Mouse (Mus musculus) intestine, embryonic 14.5 days (tissue): Measurements from ENCODE around the gene Ncbp3. TPM values are rescaled to one million over a fixed set of nuclear protein-coding genes. Genes with fewer than 3 reads are reported as not detected.

ENCODE experiments used
- ATAC-seq: fragments of 200-750 bp; cut with Nextera tagmentation; replicated peaks from 2 replicates; pipeline ENCODE4 v1.8.0; 2017; ENCODE audit warnings: low read depth, moderate number of reproducible peaks, moderate TSS enrichment, moderate library complexity; ENCODE audit not compliant: low FRiP score, low TSS enrichment
- DNase-seq: peaks from one replicate; pipeline ENCODE4 v3.0.0-alpha.2; 2018; ENCODE audit warnings: low spot score
- H3K27ac ChIP-seq: fragments of 300-500 bp; sonication (generic); 2 replicates; pipeline ENCODE4 v1.5.1; 2014; ENCODE audit warnings: low read depth, mild to moderate bottlenecking, control low read depth
- H3K27me3 ChIP-seq: fragments of 300-500 bp; sonication (generic); replicated peaks from 2 replicates; pipeline ENCODE4 v1.6.1; 2014; ENCODE audit warnings: low read length, control low read depth; ENCODE audit not compliant: control insufficient read depth, insufficient read depth
- H3K36me3 ChIP-seq: fragments of 300-500 bp; sonication (generic); 2 replicates; pipeline ENCODE4 v1.6.1; 2014; ENCODE audit warnings: low read length, control low read depth; ENCODE audit not compliant: control insufficient read depth, insufficient read depth
- H3K4me1 ChIP-seq: fragments of 300-500 bp; sonication (generic); replicated peaks from 2 replicates; pipeline ENCODE4 v1.6.1; 2014; ENCODE audit warnings: low read length, control low read depth, mixed read lengths; ENCODE audit not compliant: control insufficient read depth, insufficient read depth
- H3K4me2 ChIP-seq: fragments of 300-500 bp; sonication (generic); 2 replicates; pipeline ENCODE4 v1.6.1; 2014; ENCODE audit warnings: low read length
- H3K4me3 ChIP-seq: fragments of 300-500 bp; sonication (generic); 2 replicates; pipeline ENCODE4 v1.5.1; 2014; ENCODE audit warnings: low read depth, low read length, control low read depth, mixed read lengths
- H3K9ac ChIP-seq: fragments of 300-500 bp; sonication (generic); 2 replicates; pipeline ENCODE4 v1.6.1; 2014; ENCODE audit warnings: mild to moderate bottlenecking, low read length
- H3K9me3 ChIP-seq: fragments of 300-500 bp; sonication (generic); 2 replicates; pipeline ENCODE4 v1.6.1; 2016; ENCODE audit warnings: low read length, control low read depth; ENCODE audit not compliant: control insufficient read depth
- WGBS: fragments of 180-500 bp; shearing (Covaris S2); extraction: QIAGEN DNeasy Blood & Tissue Kit; methylation state at CpG from one replicate; pipeline ENCODE4 v1.1.7; 2014; 5-methylcytosine and 5-hydroxymethylcytosine counted together
- polyA plus RNA-seq: library from polyadenylated mRNA; unstranded; fragments of >200 nt; fragmentation: Nextera tagmentation; extraction: Ambion mirVana; gene quantifications from 2 replicates; pipeline ENCODE4 v1.2.1, GENCODE M21; 2014

Gene Ncbp3
- polyA plus RNA-seq, 1 experiment from 2014 or later = 10.0 TPM

- no peak for ATAC-seq
- no peak for DNase-seq
- no peaks in the 10 kb centered on the region for H3K4me1 ChIP-seq
- H3K27me3 ChIP-seq = no peaks in the 10 kb centered on the region
- WGBS = 97% methylated on average over 3 of the region's 3 CpGs
- no peaks in the 10 kb centered on the region for H3K9me3 ChIP-seq
- no peak overlapping the region for H3K4me3 ChIP-seq
- no peak overlapping the region for H3K4me2 ChIP-seq
- H3K9ac ChIP-seq = no peak overlapping the region
- H3K27ac ChIP-seq = no peak overlapping the region
- H3K36me3 ChIP-seq = peaks cover 45% of the 10 kb centered on the region
Observed at GRCm38 (mm10) chr11:73061413-73061812, 13.8 kb downstream of the Ncbp3 start.

GRCm38 (mm10) chr11:73071839-73072238, 24.3 kb downstream of the Ncbp3 start:
- DNase-seq (no peak), ATAC-seq (no peak)
- Histone ChIP-seq H3K9me3 (no peaks in the 10 kb centered on the region), H3K4me3 (no peak overlapping the region), H3K27me3 (no peaks in the 10 kb centered on the region), H3K4me1 (no peaks in the 10 kb centered on the region), H3K4me2 (no peak overlapping the region), H3K27ac (no peak overlapping the region), H3K9ac (no peak overlapping the region), H3K36me3 (peaks cover 98% of the 10 kb centered on the region)
- 86% methylated on average over 3 of the region's 3 CpGs for WGBS

GRCm38 (mm10) chr11:73076295-73076694, 28.7 kb downstream of the Ncbp3 start:
- H3K9ac ChIP-seq = no peak overlapping the region
- ATAC-seq = no peak
- no peak overlapping the region for H3K4me2 ChIP-seq
- peaks cover 98% of the 10 kb centered on the region for H3K36me3 ChIP-seq
- WGBS = 88% methylated on average over 4 of the region's 4 CpGs
- no peaks in the 10 kb centered on the region for H3K4me1 ChIP-seq
- H3K27ac ChIP-seq = no peak overlapping the region
- no peaks in the 10 kb centered on the region for H3K9me3 ChIP-seq
- H3K27me3 ChIP-seq = no peaks in the 10 kb centered on the region
- no peak overlapping the region for H3K4me3 ChIP-seq
- no peak for DNase-seq

GRCm38 (mm10) chr11:73076733-73077132, 29.1 kb downstream of the Ncbp3 start:
- no peak overlapping the region for H3K27ac ChIP-seq
- peaks cover 99% of the 10 kb centered on the region for H3K36me3 ChIP-seq
- H3K4me1 ChIP-seq = no peaks in the 10 kb centered on the region
- WGBS = 76% methylated on average over 4 of the region's 4 CpGs
- ATAC-seq (no peak), DNase-seq (no peak)
- no peaks in the 10 kb centered on the region for H3K9me3 ChIP-seq
- H3K4me3 ChIP-seq = no peak overlapping the region
- H3K27me3 ChIP-seq = no peaks in the 10 kb centered on the region
- H3K9ac ChIP-seq = no peak overlapping the region
- H3K4me2 ChIP-seq = no peak overlapping the region

GRCm38 (mm10) chr11:73077211-73077720, 29.7 kb downstream of the Ncbp3 start:
- H3K36me3 ChIP-seq = peaks cover 98% of the 10 kb centered on the region
- DNase-seq (no peak), ATAC-seq (no peak)
- no peaks in the 10 kb centered on the region for H3K4me1 ChIP-seq
- H3K9me3 ChIP-seq = no peaks in the 10 kb centered on the region
- no peak overlapping the region for H3K9ac ChIP-seq
- 93% methylated on average over 6 of the region's 6 CpGs for WGBS
- no peaks in the 10 kb centered on the region for H3K27me3 ChIP-seq
- H3K4me3 ChIP-seq = no peak overlapping the region
- H3K4me2 ChIP-seq = no peak overlapping the region
- no peak overlapping the region for H3K27ac ChIP-seq

- H3K4me2 ChIP-seq = no peak overlapping the region
- H3K36me3 ChIP-seq = peaks cover 91% of the 10 kb centered on the region
- no peak for DNase-seq
- no peaks in the 10 kb centered on the region for H3K4me1 ChIP-seq
- WGBS = 93% methylated on average over 8 of the region's 8 CpGs
- H3K4me3 ChIP-seq = no peak overlapping the region
- no peak for ATAC-seq
- no peak overlapping the region for H3K27ac ChIP-seq
- no peaks in the 10 kb centered on the region for H3K9me3 ChIP-seq
- no peaks in the 10 kb centered on the region for H3K27me3 ChIP-seq
- no peak overlapping the region for H3K9ac ChIP-seq
Observed at GRCm38 (mm10) chr11:73078615-73079014, 31.0 kb downstream of the Ncbp3 start.

- Histone ChIP-seq H3K9me3 (no peaks in the 10 kb centered on the region), H3K27me3 (no peaks in the 10 kb centered on the region), H3K36me3 (peaks cover 80% of the 10 kb centered on the region), H3K4me2 (no peak overlapping the region), H3K9ac (no peak overlapping the region), H3K27ac (no peak overlapping the region), H3K4me3 (no peak overlapping the region), H3K4me1 (peaks cover 4% of the 10 kb centered on the region; the same call in 1 of the 2 replicates)
- WGBS = 91% methylated on average over 3 of the region's 3 CpGs
- DNase-seq (no peak), ATAC-seq (no peak)
Observed at GRCm38 (mm10) chr11:73080306-73080705, 32.7 kb downstream of the Ncbp3 start.

- Histone ChIP-seq H3K4me2 (no peak overlapping the region), H3K9me3 (no peaks in the 10 kb centered on the region), H3K4me3 (no peak overlapping the region), H3K4me1 (peaks cover 5% of the 10 kb centered on the region; the same call in 1 of the 2 replicates), H3K27ac (no peak overlapping the region), H3K36me3 (peaks cover 41% of the 10 kb centered on the region), H3K9ac (no peak overlapping the region), H3K27me3 (no peaks in the 10 kb centered on the region)
- no peak for ATAC-seq
- no peak for DNase-seq
- WGBS = 71% methylated on average over 6 of the region's 6 CpGs
Observed at GRCm38 (mm10) chr11:73084303-73084702, 36.7 kb downstream of the Ncbp3 start.

- H3K27ac ChIP-seq = no peak overlapping the region
Observed at GRCm38 (mm10) chr11:73084804-73085231, 37.2 kb downstream of the Ncbp3 start.

More at GRCm38 (mm10) chr11:73084804-73085231, 37.2 kb downstream of the Ncbp3 start:
- Histone ChIP-seq H3K9me3 (no peaks in the 10 kb centered on the region), H3K4me1 (peaks cover 5% of the 10 kb centered on the region; the same call in 1 of the 2 replicates), H3K9ac (no peak overlapping the region), H3K4me2 (no peak overlapping the region), H3K4me3 (no peak overlapping the region), H3K36me3 (peaks cover 36% of the 10 kb centered on the region), H3K27me3 (no peaks in the 10 kb centered on the region)
- 65% methylated on average over 10 of the region's 10 CpGs for WGBS
- no peak for DNase-seq
- ATAC-seq = no peak
